Mouse (Mus musculus): Measurements from ENCODE around the gene Rsph6a. TPM values are rescaled to one million over a fixed set of nuclear protein-coding genes. Genes with fewer than 3 reads are reported as not detected.
"Not testable (repeated sequence)": the region's sequence is repeated elsewhere in the genome, so short reads cannot be mapped to it uniquely, and the experiment has no call there.

Gene Rsph6a
- polyA plus RNA-seq, 1 experiment from 2014 or later = not detected

GRCm38 (mm10) chr7:19068707-19069106, 14.2 kb downstream of the Rsph6a start:
- H3K27me3 ChIP-seq = peaks cover 46% of the 10 kb centered on the region
- H3K36me3 ChIP-seq = no peaks in the 10 kb centered on the region
- H3K27ac ChIP-seq = no peak overlapping the region
- no peak for ATAC-seq (ENCODE audit: insufficient number of reproducible peaks, insufficient read depth, low FRiP score, low TSS enrichment, low read depth)
- H3K4me3 ChIP-seq (replicated peaks) = no peak overlapping the region
- H3K4me1 ChIP-seq (replicated peaks) = no peaks in the 10 kb centered on the region
- no peak overlapping the region for H3K9ac ChIP-seq (replicated peaks)
- no peak overlapping the region for H3K4me2 ChIP-seq
- H3K9me3 ChIP-seq = 0 out of 2 replicates have a peak, but pooled peaks cover 7% of the 10 kb centered on the region
- 5% methylated on average over 2 of the region's 2 CpGs for WGBS

- H3K4me1 ChIP-seq (replicated peaks) = no peaks in the 10 kb centered on the region
- WGBS = 48% methylated on average over 3 of the region's 3 CpGs
- H3K9ac ChIP-seq (replicated peaks) = no peak overlapping the region
- H3K4me3 ChIP-seq (replicated peaks) = no peak overlapping the region
- H3K27ac ChIP-seq = no peak overlapping the region
- ATAC-seq (ENCODE audit: insufficient number of reproducible peaks, insufficient read depth, low FRiP score, low TSS enrichment, low read depth) = no peak
- H3K27me3 ChIP-seq = peaks cover 38% of the 10 kb centered on the region
- H3K4me2 ChIP-seq = no peak overlapping the region
- 0 out of 2 replicates have a peak, but pooled peaks cover 7% of the 10 kb centered on the region for H3K9me3 ChIP-seq
- H3K36me3 ChIP-seq = no peaks in the 10 kb centered on the region
Observed at GRCm38 (mm10) chr7:19069500-19069899, 15.0 kb downstream of the Rsph6a start.

- WGBS = 62% methylated on average over 3 of the region's 3 CpGs
- not testable (repeated sequence) for ATAC-seq (ENCODE audit: insufficient number of reproducible peaks, insufficient read depth, low FRiP score, low TSS enrichment, low read depth); H3K4me3 ChIP-seq (replicated peaks); H3K9ac ChIP-seq (replicated peaks); H3K9me3 ChIP-seq; H3K36me3 ChIP-seq; H3K27ac ChIP-seq; H3K4me1 ChIP-seq (replicated peaks); H3K4me2 ChIP-seq
- peaks cover 23% of the 10 kb centered on the region for H3K27me3 ChIP-seq
Observed at GRCm38 (mm10) chr7:19071024-19071423, 16.5 kb downstream of the Rsph6a start.

- no peak for ATAC-seq (ENCODE audit: insufficient number of reproducible peaks, insufficient read depth, low FRiP score, low TSS enrichment, low read depth)
- no peaks in the 10 kb centered on the region for H3K27me3 ChIP-seq
- H3K27ac ChIP-seq = no peak overlapping the region
- H3K4me3 ChIP-seq (replicated peaks) = no peak overlapping the region
- H3K4me1 ChIP-seq (replicated peaks) = peaks cover 21% of the 10 kb centered on the region
- H3K4me2 ChIP-seq = no peak overlapping the region
- peaks cover 9% of the 10 kb centered on the region for H3K36me3 ChIP-seq
- WGBS = 78% methylated on average over 9 of the region's 9 CpGs
- H3K9ac ChIP-seq (replicated peaks) = no peak overlapping the region
- H3K9me3 ChIP-seq = no peaks in the 10 kb centered on the region
Observed at GRCm38 (mm10) chr7:19073504-19073903, 19.0 kb downstream of the Rsph6a start.

- no peaks in the 10 kb centered on the region for H3K9me3 ChIP-seq
- no peak overlapping the region for H3K4me2 ChIP-seq
- H3K4me1 ChIP-seq (replicated peaks) = peaks cover 21% of the 10 kb centered on the region
- peaks cover 19% of the 10 kb centered on the region for H3K36me3 ChIP-seq
- no peaks in the 10 kb centered on the region for H3K27me3 ChIP-seq
- no peak overlapping the region for H3K4me3 ChIP-seq (replicated peaks)
- no peak for ATAC-seq (ENCODE audit: insufficient number of reproducible peaks, insufficient read depth, low FRiP score, low TSS enrichment, low read depth)
- 92% methylated on average over 6 of the region's 6 CpGs for WGBS
- no peak overlapping the region for H3K27ac ChIP-seq
- no peak overlapping the region for H3K9ac ChIP-seq (replicated peaks)
Observed at GRCm38 (mm10) chr7:19074494-19074893, 20.0 kb downstream of the Rsph6a start.

GRCm38 (mm10) chr7:19075231-19075630, 20.7 kb downstream of the Rsph6a start:
- peaks cover 26% of the 10 kb centered on the region for H3K36me3 ChIP-seq
- 56% methylated on average over 5 of the region's 5 CpGs for WGBS
- H3K27ac ChIP-seq = no peak overlapping the region; the same call in 1 of the 2 replicates
- no peaks in the 10 kb centered on the region for H3K9me3 ChIP-seq
- peak overlapping the region; percentile 91 for H3K4me2 ChIP-seq
- peaks cover 21% of the 10 kb centered on the region for H3K4me1 ChIP-seq (replicated peaks)
- H3K9ac ChIP-seq (replicated peaks) = no peak overlapping the region
- no peak for ATAC-seq (ENCODE audit: insufficient number of reproducible peaks, insufficient read depth, low FRiP score, low TSS enrichment, low read depth)
- no peaks in the 10 kb centered on the region for H3K27me3 ChIP-seq
- H3K4me3 ChIP-seq (replicated peaks) = peak overlapping the region; percentile 99

- Histone ChIP-seq H3K9ac (replicated peaks) (peak within 1 kb of the TSS; percentile 94), H3K9me3 (no peaks in the 10 kb centered on the region), H3K4me1 (replicated peaks) (peaks cover 21% of the 10 kb centered on the region), H3K36me3 (peaks cover 34% of the 10 kb centered on the region), H3K4me3 (replicated peaks) (peak within 1 kb of the TSS; percentile 99), H3K4me2 (peak within 1 kb of the TSS; percentile 91), H3K27ac (peak within 1 kb of the TSS; percentile 76), H3K27me3 (no peaks in the 10 kb centered on the region)
- peak; percentile 98 for ATAC-seq (ENCODE audit: insufficient number of reproducible peaks, insufficient read depth, low FRiP score, low TSS enrichment, low read depth)
- WGBS = under 1% methylated on average over 85 of the region's 91 CpGs
Observed at GRCm38 (mm10) chr7:19075723-19076585, 21.5 kb downstream of the Rsph6a start, which contains the start of gene Dmwd. TSS of gene Dmwd (plus strand) at chr7:19076227.

GRCm38 (mm10) chr7:19076586-19076991, 22.1 kb downstream of the Rsph6a start:
- WGBS = under 1% methylated on average over 22 of the region's 22 CpGs

GRCm38 (mm10) chr7:19077761-19078160, 23.3 kb downstream of the Rsph6a start:
- ATAC-seq (ENCODE audit: insufficient number of reproducible peaks, insufficient read depth, low FRiP score, low TSS enrichment, low read depth) = no peak
- H3K4me3 ChIP-seq (replicated peaks) = peak overlapping the region; percentile 99
- no peak overlapping the region for H3K27ac ChIP-seq
- H3K4me2 ChIP-seq = peak overlapping the region; percentile 91
- H3K9ac ChIP-seq (replicated peaks) = peak overlapping the region; percentile 94; the same call in 1 of the 2 replicates
- H3K36me3 ChIP-seq = peaks cover 52% of the 10 kb centered on the region
- no peaks in the 10 kb centered on the region for H3K27me3 ChIP-seq
- peaks cover 31% of the 10 kb centered on the region for H3K4me1 ChIP-seq (replicated peaks)
- 80% methylated on average over 14 of the region's 14 CpGs for whole genome bisulfite sequencing
- H3K9me3 ChIP-seq = no peaks in the 10 kb centered on the region

More at GRCm38 (mm10) chr7:19076586-19076991, 22.1 kb downstream of the Rsph6a start:
- H3K4me2 ChIP-seq = peak overlapping the region; percentile 91
- H3K4me3 ChIP-seq (replicated peaks) = peak overlapping the region; percentile 99
- ATAC-seq (ENCODE audit: insufficient number of reproducible peaks, insufficient read depth, low FRiP score, low TSS enrichment, low read depth) = no peak; the same call in 1 of the 2 replicates
- H3K27ac ChIP-seq = peak overlapping the region; percentile 76
- peak overlapping the region; percentile 94 for H3K9ac ChIP-seq (replicated peaks)
- H3K4me1 ChIP-seq (replicated peaks) = peaks cover 21% of the 10 kb centered on the region
- H3K9me3 ChIP-seq = no peaks in the 10 kb centered on the region
- H3K27me3 ChIP-seq = no peaks in the 10 kb centered on the region
- peaks cover 40% of the 10 kb centered on the region for H3K36me3 ChIP-seq

- H3K4me1 ChIP-seq (replicated peaks) = peaks cover 40% of the 10 kb centered on the region
- H3K36me3 ChIP-seq = peaks cover 60% of the 10 kb centered on the region
- no peaks in the 10 kb centered on the region for H3K27me3 ChIP-seq
- no peak overlapping the region for H3K4me2 ChIP-seq
- no peak for ATAC-seq (ENCODE audit: insufficient number of reproducible peaks, insufficient read depth, low FRiP score, low TSS enrichment, low read depth)
- no peaks in the 10 kb centered on the region for H3K9me3 ChIP-seq
- no peak overlapping the region for H3K4me3 ChIP-seq (replicated peaks)
- H3K27ac ChIP-seq = no peak overlapping the region
- H3K9ac ChIP-seq (replicated peaks) = no peak overlapping the region
- WGBS = 82% methylated on average over 3 of the region's 3 CpGs
Observed at GRCm38 (mm10) chr7:19078732-19079131, 24.2 kb downstream of the Rsph6a start.

GRCm38 (mm10) chr7:19080451-19080950, 26.0 kb downstream of the Rsph6a start:
- H3K4me1 ChIP-seq (replicated peaks) = peaks cover 53% of the 10 kb centered on the region
- H3K9me3 ChIP-seq = no peaks in the 10 kb centered on the region
- ATAC-seq (ENCODE audit: insufficient number of reproducible peaks, insufficient read depth, low FRiP score, low TSS enrichment, low read depth) = no peak
- no peak overlapping the region for H3K4me3 ChIP-seq (replicated peaks)
- H3K27ac ChIP-seq = no peak overlapping the region
- H3K27me3 ChIP-seq = no peaks in the 10 kb centered on the region
- H3K9ac ChIP-seq (replicated peaks) = no peak overlapping the region
- peaks cover 68% of the 10 kb centered on the region for H3K36me3 ChIP-seq
- H3K4me2 ChIP-seq = no peak overlapping the region
- WGBS = 88% methylated on average over 19 of the region's 19 CpGs
